Mouse (Mus musculus) testis, adult 2 months (tissue): ENCODE measurements around the gene Col9a2.

Source experiments
- CTCF ChIP-seq: fragments of 200-500 bp; IDR thresholded peaks from 2 replicates; pipeline ENCODE4 v1.5.1; 2012; ENCODE audit warnings: low read depth, mild to moderate bottlenecking, inconsistent platforms, low read length, moderate library complexity; ENCODE audit not compliant: control insufficient read depth, insufficient read depth, insufficient replicate concordance
- POLR2A ChIP-seq: fragments of 200-500 bp; IDR thresholded peaks from 2 replicates; pipeline ENCODE4 v1.6.1; 2012; ENCODE audit warnings: low read depth, mild to moderate bottlenecking, inconsistent platforms, low read length, moderate library complexity; ENCODE audit not compliant: control insufficient read depth

GRCm38 (mm10) chr4:121023941-121024340 lies 15.2 kb upstream of the Col9a2 start:
- TF ChIP-seq CTCF (no peak), POLR2A (no peak)
